Mouse (Mus musculus): Measurements from ENCODE around the gene Chchd4. TPM values are rescaled to one million over a fixed set of nuclear protein-coding genes. Genes with fewer than 3 reads are reported as not detected.

The Chchd4 gene
- polyA plus RNA-seq, 1 experiment = 20.3 TPM

DNA sequence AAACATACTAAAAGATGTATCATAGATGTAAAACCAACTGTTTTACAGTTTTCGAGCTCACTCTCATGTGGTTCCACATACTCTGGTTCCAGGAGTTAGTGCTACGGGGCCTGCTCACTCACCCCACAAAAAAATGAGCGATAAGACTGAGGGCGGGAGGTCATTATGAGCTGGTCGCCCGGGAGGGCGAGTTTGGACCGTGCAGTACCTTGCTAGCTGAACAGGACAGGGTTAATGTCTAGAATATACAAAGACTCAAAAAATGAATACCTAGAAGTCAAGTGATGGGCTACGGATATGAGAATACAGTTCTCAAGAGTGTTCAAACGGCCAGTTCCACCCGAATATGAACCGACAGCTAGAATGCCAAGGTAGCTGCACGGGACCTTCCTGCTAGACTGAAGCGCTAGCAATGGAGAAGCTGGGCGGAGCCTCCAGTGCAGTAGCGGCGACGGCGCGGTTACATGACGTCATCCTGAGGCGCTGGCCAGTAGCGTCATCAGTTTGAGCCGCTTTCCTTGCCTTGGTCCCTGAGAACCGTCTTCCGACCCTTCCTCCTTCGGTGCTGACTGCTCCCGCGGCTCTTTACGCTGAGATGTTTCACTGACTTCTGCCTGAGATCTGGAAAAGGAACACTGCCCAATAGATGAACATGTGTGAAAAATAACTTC is 32.7 kb downstream of the Chchd4 start:
- TF ChIP-seq MAX (IDR thresholded peaks at IDR 0.05) (no peak), USF1 (IDR thresholded peaks at IDR 0.05; ENCODE audit: low read depth) (peak; percentile 0)
- H3K79me2 ChIP-seq (ENCODE audit: control insufficient read depth, insufficient read depth) = no peaks in the 10 kb centered on the region
- H3K79me3 ChIP-seq (ENCODE audit: low read depth) = no peaks in the 10 kb centered on the region
- H3K36me3 ChIP-seq (ENCODE audit: control insufficient read depth, insufficient read depth) = no peaks in the 10 kb centered on the region
- H3ac ChIP-seq (ENCODE audit: control insufficient read depth, insufficient read length, low read depth) = peak overlapping the region; percentile 43
- H3K27me3 ChIP-seq (ENCODE audit: control insufficient read depth, insufficient read depth, insufficient read length) = no peaks in the 10 kb centered on the region
- H3K4me3 ChIP-seq (ENCODE audit: insufficient read depth, poor library complexity, severe bottlenecking) = peak overlapping the region; percentile 52

DNA sequence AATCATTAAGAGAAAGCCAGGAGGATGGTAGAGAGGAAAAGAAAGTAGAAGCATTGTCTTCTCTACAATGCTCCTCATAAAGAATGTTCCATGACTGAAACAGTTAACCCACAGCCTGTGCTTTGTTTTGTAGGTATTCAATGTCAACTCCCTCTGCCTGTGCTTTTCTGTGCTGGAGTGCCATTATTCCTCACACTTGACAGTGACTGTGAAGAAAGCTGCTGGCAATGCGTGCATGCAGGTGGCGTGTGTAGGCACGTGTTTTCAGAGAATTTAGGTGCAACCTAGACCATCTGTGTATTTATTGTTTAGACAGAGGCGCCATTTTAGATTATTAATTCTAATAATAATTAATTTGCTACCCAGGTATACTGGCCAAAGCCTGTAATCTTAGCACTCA is 49.2 kb downstream of the Chchd4 start:
- Histone ChIP-seq H3K79me3 (ENCODE audit: low read depth) (no peaks in the 10 kb centered on the region), H3K4me3 (ENCODE audit: insufficient read depth, poor library complexity, severe bottlenecking) (no peak overlapping the region), H3ac (ENCODE audit: control insufficient read depth, insufficient read length, low read depth) (no peak overlapping the region), H3K36me3 (ENCODE audit: control insufficient read depth, insufficient read depth) (no peaks in the 10 kb centered on the region), H3K27me3 (ENCODE audit: control insufficient read depth, insufficient read depth, insufficient read length) (peaks cover 26% of the 10 kb centered on the region), H3K79me2 (ENCODE audit: control insufficient read depth, insufficient read depth) (no peaks in the 10 kb centered on the region)
- TF ChIP-seq FOSL1 (IDR thresholded peaks at IDR 0.05; ENCODE audit: insufficient read depth, low read length, poor library complexity, severe bottlenecking) (no peak), MYOD1 (IDR thresholded peaks at IDR 0.05; ENCODE audit: control insufficient read depth, insufficient read length, low read depth) (no peak)

DNA sequence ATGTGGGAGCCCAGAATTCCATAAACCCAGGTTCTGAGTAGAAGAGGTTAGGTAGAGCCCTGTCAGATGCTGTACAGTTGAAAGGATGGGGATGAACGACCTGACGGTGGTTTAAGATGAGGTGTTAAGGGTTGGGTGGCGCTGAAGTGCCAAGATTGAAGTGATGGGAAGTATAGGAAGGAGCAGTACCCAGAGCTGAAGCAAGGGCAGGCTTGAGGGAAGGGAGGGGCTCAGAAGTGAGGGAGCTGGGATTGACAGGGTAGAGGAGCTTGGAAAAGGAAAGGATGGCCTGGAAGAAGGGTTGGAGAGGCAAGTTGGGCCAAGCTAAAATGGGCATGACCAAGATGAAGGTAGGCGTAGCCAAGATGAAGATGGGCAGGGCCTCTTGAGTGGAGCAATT is 51.7 kb downstream of the Chchd4 start:
- H3K79me3 ChIP-seq (ENCODE audit: low read depth) = no peaks in the 10 kb centered on the region
- H3K79me2 ChIP-seq (ENCODE audit: control insufficient read depth, insufficient read depth) = no peaks in the 10 kb centered on the region
- no peak for TF ChIP-seq CEBPB (IDR thresholded peaks at IDR 0.05; ENCODE audit: low read depth)
- no peak for TF ChIP-seq MYOD1 (IDR thresholded peaks at IDR 0.05; ENCODE audit: control insufficient read depth, insufficient read length, low read depth)
- TF ChIP-seq MYOG (IDR thresholded peaks at IDR 0.05; ENCODE audit: control insufficient read depth, extremely low read depth, insufficient read length) = no peak
- no peak for TF ChIP-seq CTCF (IDR thresholded peaks at IDR 0.05; ENCODE audit: control insufficient read depth, insufficient read depth, insufficient read length)
- no peak for TF ChIP-seq FOSL1 (IDR thresholded peaks at IDR 0.05; ENCODE audit: insufficient read depth, low read length, poor library complexity, severe bottlenecking)
- no peak overlapping the region for H3K4me3 ChIP-seq (ENCODE audit: insufficient read depth, poor library complexity, severe bottlenecking)
- H3K36me3 ChIP-seq (ENCODE audit: control insufficient read depth, insufficient read depth) = no peaks in the 10 kb centered on the region
- H3ac ChIP-seq (ENCODE audit: control insufficient read depth, insufficient read length, low read depth) = no peak overlapping the region
- peaks cover 35% of the 10 kb centered on the region for H3K27me3 ChIP-seq (ENCODE audit: control insufficient read depth, insufficient read depth, insufficient read length)

DNA sequence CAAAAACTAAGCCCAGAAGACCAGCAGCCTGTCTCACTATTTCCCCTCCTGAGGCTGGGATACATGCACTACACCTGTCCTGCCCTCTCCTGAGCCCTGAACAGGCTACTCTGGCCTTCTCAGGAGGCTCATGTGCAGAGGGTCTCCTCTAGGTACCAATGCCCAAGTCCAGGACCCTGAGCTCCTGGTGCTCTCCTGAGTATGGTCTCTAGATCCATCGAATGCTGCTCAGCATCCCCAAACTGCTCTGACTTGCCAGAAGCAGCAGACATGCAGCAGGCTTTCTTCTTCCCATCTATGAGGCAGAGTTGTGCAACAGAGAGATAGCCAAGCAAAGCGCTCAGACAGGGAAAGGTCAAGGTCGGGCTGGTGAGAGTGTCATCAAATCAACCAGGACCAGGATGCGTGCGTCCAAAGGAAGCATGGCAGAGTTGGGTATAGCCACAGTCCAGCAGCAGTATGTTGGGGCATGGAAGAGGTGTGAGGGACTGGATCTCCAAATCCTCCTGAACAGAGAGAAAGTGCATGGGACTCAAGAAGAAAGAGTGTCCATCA is 56.0 kb downstream of the Chchd4 start:
- TF ChIP-seq MAX (IDR thresholded peaks at IDR 0.05) (no peak), FOSL1 (IDR thresholded peaks at IDR 0.05; ENCODE audit: insufficient read depth, low read length, poor library complexity, severe bottlenecking) (no peak), CEBPB (IDR thresholded peaks at IDR 0.05; ENCODE audit: low read depth) (no peak), USF1 (IDR thresholded peaks at IDR 0.05; ENCODE audit: low read depth) (no peak), MYOD1 (IDR thresholded peaks at IDR 0.05; ENCODE audit: control insufficient read depth, insufficient read length, low read depth) (no peak), MYOG (IDR thresholded peaks at IDR 0.05; ENCODE audit: control insufficient read depth, extremely low read depth, insufficient read length) (no peak)
- H3K79me2 ChIP-seq (ENCODE audit: control insufficient read depth, insufficient read depth) = no peaks in the 10 kb centered on the region
- H3K79me3 ChIP-seq (ENCODE audit: low read depth) = no peaks in the 10 kb centered on the region
- H3K27me3 ChIP-seq (ENCODE audit: control insufficient read depth, insufficient read depth, insufficient read length) = peaks cover 40% of the 10 kb centered on the region
- no peaks in the 10 kb centered on the region for H3K36me3 ChIP-seq (ENCODE audit: control insufficient read depth, insufficient read depth)
- H3K4me3 ChIP-seq (ENCODE audit: insufficient read depth, poor library complexity, severe bottlenecking) = no peak overlapping the region
- no peak overlapping the region for H3ac ChIP-seq (ENCODE audit: control insufficient read depth, insufficient read length, low read depth)

DNA sequence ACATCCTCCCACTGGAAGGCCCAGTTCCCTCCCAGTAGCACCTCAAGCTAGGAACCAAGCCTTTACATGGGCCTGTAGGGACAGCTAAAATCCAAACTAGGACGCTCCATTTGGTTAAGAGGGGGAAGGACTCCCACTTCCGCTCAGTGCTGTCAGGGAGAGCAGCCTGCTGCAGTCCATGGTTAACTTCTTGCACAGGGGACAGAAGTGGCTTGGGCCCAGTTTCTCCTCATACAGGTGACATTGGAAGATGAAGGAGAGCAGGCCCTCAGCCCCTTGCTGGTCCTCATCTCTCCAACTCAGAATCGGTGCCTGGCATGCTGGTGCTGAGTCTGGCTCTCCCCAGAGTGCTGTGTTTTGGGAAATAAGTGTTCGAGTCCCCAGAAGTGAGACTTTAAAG is 57.2 kb downstream of the Chchd4 start:
- Histone ChIP-seq H3K36me3 (ENCODE audit: control insufficient read depth, insufficient read depth) (no peaks in the 10 kb centered on the region), H3K27me3 (ENCODE audit: control insufficient read depth, insufficient read depth, insufficient read length) (peaks cover 44% of the 10 kb centered on the region), H3ac (ENCODE audit: control insufficient read depth, insufficient read length, low read depth) (no peak overlapping the region), H3K4me3 (ENCODE audit: insufficient read depth, poor library complexity, severe bottlenecking) (no peak overlapping the region), H3K79me2 (ENCODE audit: control insufficient read depth, insufficient read depth) (no peaks in the 10 kb centered on the region), H3K79me3 (ENCODE audit: low read depth) (no peaks in the 10 kb centered on the region)
- TF ChIP-seq USF1 (IDR thresholded peaks at IDR 0.05; ENCODE audit: low read depth) = no peak
- no peak for TF ChIP-seq MAX (IDR thresholded peaks at IDR 0.05)
- no peak for TF ChIP-seq CEBPB (IDR thresholded peaks at IDR 0.05; ENCODE audit: low read depth)
- no peak for TF ChIP-seq MYOD1 (IDR thresholded peaks at IDR 0.05; ENCODE audit: control insufficient read depth, insufficient read length, low read depth)
- TF ChIP-seq CTCF (IDR thresholded peaks at IDR 0.05; ENCODE audit: control insufficient read depth, insufficient read depth, insufficient read length) = no peak
- TF ChIP-seq MYOG (IDR thresholded peaks at IDR 0.05; ENCODE audit: control insufficient read depth, extremely low read depth, insufficient read length) = no peak
- no peak for TF ChIP-seq FOSL1 (IDR thresholded peaks at IDR 0.05; ENCODE audit: insufficient read depth, low read length, poor library complexity, severe bottlenecking)

DNA sequence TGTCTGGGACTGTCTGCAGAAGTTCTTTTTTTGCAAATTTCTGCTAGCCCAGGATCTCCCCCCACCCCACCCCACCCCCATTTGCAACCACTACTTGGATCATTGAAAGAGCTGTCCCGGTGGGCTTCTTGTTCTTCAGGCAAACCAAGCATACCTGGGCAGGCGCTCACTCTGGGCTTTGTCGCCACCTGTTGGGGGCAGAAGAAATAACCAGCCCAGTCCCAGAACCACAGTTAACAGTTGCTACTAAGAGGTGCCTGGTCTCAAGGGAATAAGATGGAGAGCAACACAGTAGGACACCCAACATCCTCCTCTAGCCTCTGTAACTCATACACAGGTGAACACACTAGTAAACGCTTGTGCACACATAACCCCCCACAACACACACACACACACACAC is 58.5 kb downstream of the Chchd4 start:
- no peaks in the 10 kb centered on the region for H3K36me3 ChIP-seq (ENCODE audit: control insufficient read depth, insufficient read depth)
- H3K79me3 ChIP-seq (ENCODE audit: low read depth) = no peaks in the 10 kb centered on the region
- H3ac ChIP-seq (ENCODE audit: control insufficient read depth, insufficient read length, low read depth) = no peak overlapping the region
- peaks cover 56% of the 10 kb centered on the region for H3K27me3 ChIP-seq (ENCODE audit: control insufficient read depth, insufficient read depth, insufficient read length)
- no peaks in the 10 kb centered on the region for H3K79me2 ChIP-seq (ENCODE audit: control insufficient read depth, insufficient read depth)
- TF ChIP-seq USF1 (IDR thresholded peaks at IDR 0.05; ENCODE audit: low read depth) = no peak
- TF ChIP-seq CTCF (IDR thresholded peaks at IDR 0.05; ENCODE audit: control insufficient read depth, insufficient read depth, insufficient read length) = peak; percentile 26
- H3K4me3 ChIP-seq (ENCODE audit: insufficient read depth, poor library complexity, severe bottlenecking) = no peak overlapping the region

Other genes with a start within 250 kb of the Chchd4 start
- not detected for gene Wnt7a, start 62.2 kb downstream of the Chchd4 start, polyA plus RNA-seq (2012; fragmentation: generic; extraction: Trizol)
- gene Tmem43, start 157 bp upstream of the Chchd4 start, polyA plus RNA-seq (2012; fragmentation: generic; extraction: Trizol) = 68.1 TPM
- gene Xpc, start 42.3 kb upstream of the Chchd4 start, polyA plus RNA-seq (2012; fragmentation: generic; extraction: Trizol) = 4.5 TPM
- gene Lsm3, start 42.4 kb upstream of the Chchd4 start, polyA plus RNA-seq (2012; fragmentation: generic; extraction: Trizol) = 207 TPM
- gene Slc6a6, start 210.5 kb upstream of the Chchd4 start, polyA plus RNA-seq (2012; fragmentation: generic; extraction: Trizol) = 97.0 TPM

All from C2C12 (cell line).